In genomic region chr11:20829056-20829686, GRCm38 (mm10) we compare ENCODE assay signal across 9 mouse cellular contexts. TPM values are rescaled to one million over a fixed set of nuclear protein-coding genes. Genes with fewer than 3 reads are reported as not detected.
DNase-seq lines count a peak whose midpoint lies in the region; ATAC-seq and TF ChIP-seq lines count a peak whose summit lies in the region.
"Had no signal": no experiment of that assay in that cellular context is flagged by ENCODE, and none has a peak within 500 bp of the region (broad histone marks: within the 10 kb centered on the region; RNA-seq: fewer than 3 reads in every experiment).

No protein-coding gene starts in this region.

- no peaks in the 10 kb centered on the region for H3K27me3 ChIP-seq in heart, postnatal 0 days (ENCODE audit: control insufficient read depth, insufficient read depth, low read length)
- no peaks in the 10 kb centered on the region; the same call in 1 of the 2 replicates for H3K27me3 ChIP-seq in forebrain, embryonic 12.5 days
- no peaks in the 10 kb centered on the region for H3K27me3 ChIP-seq in kidney, postnatal 0 days (ENCODE audit: insufficient read depth, low read length)
- peaks cover 6% of the 10 kb centered on the region for H3K27me3 ChIP-seq in midbrain, embryonic 11.5 days (ENCODE audit: control insufficient read depth, insufficient read depth, low read length)

- ATAC-seq in heart, postnatal 0 days (ENCODE audit: insufficient read depth, low read depth) = no peak
- ATAC-seq in forebrain, embryonic 12.5 days (ENCODE audit: low FRiP score) = no peak
- no peak for ATAC-seq in kidney, postnatal 0 days (replicated peaks; ENCODE audit: low FRiP score, low read depth)
- no peak for ATAC-seq in midbrain, embryonic 11.5 days (ENCODE audit: low FRiP score)

- TF ChIP-seq EP300 in heart, postnatal 0 days (IDR thresholded peaks at IDR 0.05; ENCODE audit: low read depth) = no peak

- peak overlapping the region; percentile 84; the same call in 1 of the 2 replicates for H3K4me2 ChIP-seq in heart, postnatal 0 days (ENCODE audit: low read depth, low read length)
- H3K4me2 ChIP-seq in forebrain, embryonic 12.5 days = peak overlapping the region; percentile 90
- peak overlapping the region; percentile 83 for H3K4me2 ChIP-seq in kidney, postnatal 0 days (ENCODE audit: low read length)
- H3K4me2 ChIP-seq in midbrain, embryonic 11.5 days = peak overlapping the region; percentile 8; the same call in 1 of the 2 replicates

- peaks cover 15% of the 10 kb centered on the region; the same call in 1 of the 2 replicates for H3K4me1 ChIP-seq in heart, postnatal 0 days (ENCODE audit: control insufficient read depth, insufficient read depth)
- peaks cover 31% of the 10 kb centered on the region for H3K4me1 ChIP-seq in forebrain, embryonic 12.5 days
- peaks cover 31% of the 10 kb centered on the region for H3K4me1 ChIP-seq in kidney, postnatal 0 days (replicated peaks; ENCODE audit: insufficient read depth, low read length)
- peaks cover 16% of the 10 kb centered on the region for H3K4me1 ChIP-seq in midbrain, embryonic 11.5 days (ENCODE audit: control insufficient read depth, insufficient read depth, low read length)

- no peaks in the 10 kb centered on the region for H3K9me3 ChIP-seq in heart, postnatal 0 days (replicated peaks; ENCODE audit: control insufficient read depth, low read length)
- no peaks in the 10 kb centered on the region for H3K9me3 ChIP-seq in forebrain, embryonic 12.5 days
- no peaks in the 10 kb centered on the region for H3K9me3 ChIP-seq in kidney, postnatal 0 days (replicated peaks; ENCODE audit: low read length)
- no peaks in the 10 kb centered on the region for H3K9me3 ChIP-seq in midbrain, embryonic 11.5 days (ENCODE audit: control insufficient read depth, low read length)

- DNase-seq in heart, postnatal 0 days (ENCODE audit: low spot score) = no peak
- no peak for DNase-seq in heart, postnatal 36 days
- no peak for DNase-seq in kidney, postnatal 0 days (ENCODE audit: low spot score)
- peak; percentile 88 for DNase-seq in midbrain, embryonic 11.5 days (ENCODE audit: low spot score, missing footprints)
- no peak for DNase-seq in left cerebral cortex, postnatal 36 days (ENCODE audit: low spot score in 2 of 2)
- DNase-seq in embryo, embryonic 9.5 days (ENCODE audit: extremely low spot score) = no peak
- no peak for DNase-seq in right cerebral cortex, postnatal 4 days

- intact Hi-C loops in heart, postnatal 36 days (cut with DNase I) = no loop called here
- intact Hi-C loops in left cerebral cortex, postnatal 36 days (cut with DNase I) = no loop called here

- TF ChIP-seq CTCF in heart, postnatal 0 days (IDR thresholded peaks at IDR 0.05; ENCODE audit: low read depth) = no peak
- no peak for TF ChIP-seq CTCF in kidney, postnatal 0 days (IDR thresholded peaks at IDR 0.05; ENCODE audit: low read depth)

- WGBS in heart, postnatal 0 days = 73% methylated on average over 9 of the region's 9 CpGs
- 51% methylated on average over 9 of the region's 9 CpGs for WGBS in forebrain, embryonic 12.5 days
- WGBS in kidney, postnatal 0 days = 35% methylated on average over 9 of the region's 9 CpGs
- WGBS in midbrain, embryonic 11.5 days = 61% methylated on average over 9 of the region's 9 CpGs

- no peak overlapping the region for H3K4me3 ChIP-seq in heart, postnatal 0 days (ENCODE audit: low read depth, low read length)
- no peak overlapping the region for H3K4me3 ChIP-seq in forebrain, embryonic 12.5 days (replicated peaks)
- H3K4me3 ChIP-seq in kidney, postnatal 0 days (replicated peaks; ENCODE audit: low read depth, low read length) = 0 out of 2 replicates have a peak overlapping the region, but pooled peaks have one; percentile 91
- no peak overlapping the region for H3K4me3 ChIP-seq in midbrain, embryonic 11.5 days (ENCODE audit: low read depth, low read length)

- H3K27ac ChIP-seq in heart, postnatal 0 days (ENCODE audit: low read depth) = no peak overlapping the region
- H3K27ac ChIP-seq in forebrain, embryonic 12.5 days = 0 out of 2 replicates have a peak overlapping the region, but pooled peaks have one; percentile 2
- 0 out of 2 replicates have a peak overlapping the region, but pooled peaks have one; percentile 92 for H3K27ac ChIP-seq in kidney, postnatal 0 days
- H3K27ac ChIP-seq in midbrain, embryonic 11.5 days (ENCODE audit: low read depth, low read length) = no peak overlapping the region
- H3K27ac ChIP-seq: macrophage had no signal

- H3K36me3 ChIP-seq in heart, postnatal 0 days (replicated peaks; ENCODE audit: control insufficient read depth, insufficient read depth, low read length) = peaks cover 33% of the 10 kb centered on the region
- H3K36me3 ChIP-seq in forebrain, embryonic 12.5 days (replicated peaks) = peaks cover 26% of the 10 kb centered on the region
- H3K36me3 ChIP-seq in kidney, postnatal 0 days (ENCODE audit: insufficient read depth, low read length) = 0 out of 2 replicates have a peak, but pooled peaks cover 3% of the 10 kb centered on the region
- no peaks in the 10 kb centered on the region for H3K36me3 ChIP-seq in midbrain, embryonic 11.5 days (ENCODE audit: control insufficient read depth, insufficient read depth, low read length)

- no peak overlapping the region for H3K9ac ChIP-seq in heart, postnatal 0 days (replicated peaks; ENCODE audit: low read depth, low read length)
- no peak overlapping the region for H3K9ac ChIP-seq in forebrain, embryonic 12.5 days
- 0 out of 2 replicates have a peak overlapping the region, but pooled peaks have one; percentile 18 for H3K9ac ChIP-seq in kidney, postnatal 0 days (ENCODE audit: low read depth, low read length)
- H3K9ac ChIP-seq in midbrain, embryonic 11.5 days (ENCODE audit: low read length) = no peak overlapping the region

RNA-seq across cellular contexts. Expression of gene Lgalsl, which starts 1.7 kb away (rescaled TPM):
- 42.4 and 61.6 TPM in 2 replicates for total RNA-seq in heart, postnatal 0 days (2014; rRNA removed; ENCODE audit: low replicate concordance)
- polyA plus RNA-seq in heart, postnatal 0 days (2015; fragmentation: Nextera tagmentation; extraction: Ambion mirVana) = 29.6 and 29.7 TPM in 2 replicates
- total RNA-seq in heart, postnatal 36 days (2021) = 10 to 100 TPM; 31.1 to 38.4 TPM
- polyA plus RNA-seq in forebrain, embryonic 12.5 days (2016; fragmentation: Nextera tagmentation; extraction: Ambion mirVana) = 40.5 and 40.6 TPM in 2 replicates
- polyA plus RNA-seq in kidney, postnatal 0 days (2015; fragmentation: Nextera tagmentation; extraction: Ambion mirVana) = 31.3 and 33.8 TPM in 2 replicates
- 26.6 and 29.4 TPM in 2 replicates for polyA plus RNA-seq in midbrain, embryonic 11.5 days (2014; fragmentation: Nextera tagmentation; extraction: Ambion mirVana)
- 10 to 100 TPM; 76.5 to 86.5 TPM for total RNA-seq in left cerebral cortex, postnatal 36 days (2021)

Comparison
In these comparisons a context has a peak if more than half of its experiments do, and no peak if none do; other contexts are left out.
1. H3K27ac ChIP-seq: peak in forebrain, embryonic 12.5 days (single experiment) and kidney, postnatal 0 days (single experiment); none in heart, postnatal 0 days (single experiment) and midbrain, embryonic 11.5 days (single experiment).
2. H3K4me2 ChIP-seq: peak in every context shown above with its lines; median percentile 90 in forebrain, embryonic 12.5 days; 84 in heart, postnatal 0 days; 83 in kidney, postnatal 0 days; 8 in midbrain, embryonic 11.5 days.